Comparison of ENCODE assay signal across 14 mouse cellular contexts in genomic region chr11:33461172-33461571, GRCm38 (mm10). TPM values are rescaled to one million over a fixed set of nuclear protein-coding genes. Genes with fewer than 3 reads are reported as not detected.
"Had no signal": no experiment of that assay in that cellular context is flagged by ENCODE, and none has a peak within 500 bp of the region (broad histone marks: within the 10 kb centered on the region; RNA-seq: fewer than 3 reads in every experiment).

No protein-coding gene starts in this region.

- H3K27me3 ChIP-seq: hindbrain, embryonic 15.5 days; limb, embryonic 12.5 days; lung, embryonic 15.5 days; midbrain, embryonic 13.5 days; neural tube, embryonic 15.5 days had no signal

- H3K4me3 ChIP-seq: hindbrain, embryonic 15.5 days; limb, embryonic 12.5 days; lung, embryonic 15.5 days; midbrain, embryonic 13.5 days; neural tube, embryonic 15.5 days had no signal

- H3K36me3 ChIP-seq: hindbrain, embryonic 15.5 days; limb, embryonic 12.5 days; lung, embryonic 15.5 days; midbrain, embryonic 13.5 days; neural tube, embryonic 15.5 days had no signal

- ATAC-seq: intestine, embryonic 16.5 days; midbrain, embryonic 13.5 days had no signal

- DNase-seq: kidney, adult 8-10 months; kidney, postnatal 4 days; lung, postnatal 14 days; right cerebral cortex, adult 18-20 months; thymus, adult 18-20 months; thymus, postnatal 14 days had no signal

- H3K4me2 ChIP-seq: hindbrain, embryonic 15.5 days; limb, embryonic 12.5 days; lung, embryonic 15.5 days; midbrain, embryonic 13.5 days; neural tube, embryonic 15.5 days had no signal

- H3K4me1 ChIP-seq: hindbrain, embryonic 15.5 days; limb, embryonic 12.5 days; lung, embryonic 15.5 days; midbrain, embryonic 13.5 days; neural tube, embryonic 15.5 days had no signal

- H3K9me3 ChIP-seq: hindbrain, embryonic 15.5 days; limb, embryonic 12.5 days; lung, embryonic 15.5 days; midbrain, embryonic 13.5 days; neural tube, embryonic 15.5 days had no signal

- H3K27ac ChIP-seq: hindbrain, embryonic 15.5 days; limb, embryonic 12.5 days; lung, embryonic 15.5 days; macrophage; midbrain, embryonic 13.5 days; neural tube, embryonic 15.5 days; stomach, postnatal 0 days had no signal

- H3K9ac ChIP-seq: hindbrain, embryonic 15.5 days; limb, embryonic 12.5 days; lung, embryonic 15.5 days; midbrain, embryonic 13.5 days; neural tube, embryonic 15.5 days had no signal

RNA-seq across cellular contexts. Expression of gene Ranbp17, which starts 52.4 kb away (rescaled TPM):
- polyA plus RNA-seq: macrophage had no signal
